Mouse (Mus musculus): ENCODE data around the gene Snx9.
A peak's percentile ranks its signal among the peaks of the same experiment; 100 is the strongest.

Gene Snx9

GRCm38 (mm10) chr17:5807847-5808386 lies 33.2 kb upstream of the Snx9 start:
- no peak for DNase-seq

GRCm38 (mm10) chr17:5813863-5814640 lies 27.1 kb upstream of the Snx9 start:
- DNase-seq, result no peak

- DNase-seq, result no peak
Measured at GRCm38 (mm10) chr17:5814641-5814920, 26.5 kb upstream of the Snx9 start.

- no peak for DNase-seq
Measured at GRCm38 (mm10) chr17:5817871-5818270, 23.3 kb upstream of the Snx9 start.

GRCm38 (mm10) chr17:5819105-5819504 lies 22.0 kb upstream of the Snx9 start:
- DNase-seq, result no peak

GRCm38 (mm10) chr17:5819799-5820201 lies 21.3 kb upstream of the Snx9 start:
- DNase-seq, result no peak

- no peak for DNase-seq
Measured at GRCm38 (mm10) chr17:5822541-5822940, 18.6 kb upstream of the Snx9 start.

GRCm38 (mm10) chr17:5823032-5823431 lies 18.1 kb upstream of the Snx9 start:
- DNase-seq, result no peak

GRCm38 (mm10) chr17:5827836-5828582 lies 13.1 kb upstream of the Snx9 start:
- no peak for DNase-seq

- DNase-seq, result no peak
Measured at GRCm38 (mm10) chr17:5828583-5828836, 12.6 kb upstream of the Snx9 start.

GRCm38 (mm10) chr17:5828944-5829343 lies 12.2 kb upstream of the Snx9 start:
- no peak for DNase-seq

GRCm38 (mm10) chr17:5829930-5830329 lies 11.2 kb upstream of the Snx9 start:
- DNase-seq, result peak; percentile 38

GRCm38 (mm10) chr17:5830382-5830781 lies 10.7 kb upstream of the Snx9 start:
- no peak for DNase-seq

GRCm38 (mm10) chr17:5830832-5831231 lies 10.3 kb upstream of the Snx9 start:
- DNase-seq, result no peak

GRCm38 (mm10) chr17:5831257-5831806 lies 9.8 kb upstream of the Snx9 start:
- DNase-seq, result no peak

- DNase-seq, result no peak
Measured at GRCm38 (mm10) chr17:5834166-5834565, 7.0 kb upstream of the Snx9 start.

- no peak for DNase-seq
Measured at GRCm38 (mm10) chr17:5834798-5835328, 6.3 kb upstream of the Snx9 start.

- no peak for DNase-seq
Measured at GRCm38 (mm10) chr17:5839549-5840240, 1.4 kb upstream of the Snx9 start.

- no peak for DNase-seq
Measured at GRCm38 (mm10) chr17:5840550-5841127, 490 bp upstream of the Snx9 start.

- DNase-seq, result no peak
Measured at GRCm38 (mm10) chr17:5841943-5842273, 779 bp downstream of the Snx9 start.

GRCm38 (mm10) chr17:5842988-5843640 lies 2.0 kb downstream of the Snx9 start:
- DNase-seq, result no peak

- DNase-seq, result no peak
Measured at GRCm38 (mm10) chr17:5843641-5843990, 2.5 kb downstream of the Snx9 start.

- DNase-seq, result no peak
Measured at GRCm38 (mm10) chr17:5845376-5845775, 4.2 kb downstream of the Snx9 start.
